Mouse (Mus musculus): ENCODE results near the gene Klhdc8b.

DNA sequence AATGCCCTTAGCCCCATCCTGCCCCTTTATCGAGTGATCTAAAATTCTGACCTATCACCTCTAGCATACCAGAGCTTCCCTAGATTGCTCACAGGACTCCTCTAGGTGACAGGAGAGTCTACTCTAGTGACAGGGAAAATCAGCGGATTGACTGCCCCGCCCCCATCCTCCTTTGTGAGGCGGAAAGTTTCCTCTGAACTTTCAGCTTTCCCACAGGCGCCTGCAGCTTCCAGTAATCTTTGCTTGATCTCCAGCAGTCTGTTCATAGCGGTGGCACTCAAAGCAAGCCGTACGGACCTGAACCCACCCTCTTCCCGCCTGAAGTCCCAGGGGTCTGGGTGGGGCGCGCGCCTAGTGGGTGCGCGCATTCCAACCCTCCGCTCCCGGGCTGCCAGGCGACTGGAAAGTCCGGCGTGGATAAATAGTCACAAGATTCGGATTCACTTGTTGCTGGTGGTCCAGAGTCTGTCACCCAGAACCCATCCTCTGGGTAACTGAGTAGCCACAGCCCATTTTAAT is 17.3 kb upstream of the Klhdc8b start:
- TF ChIP-seq USF1 (IDR thresholded peaks at IDR 0.05; ENCODE audit: low read depth) = no peak
- TF ChIP-seq POLR2A (IDR thresholded peaks at IDR 0.05; ENCODE audit: insufficient read length, low read depth) = peak; percentile 59
- no peak for TF ChIP-seq MAX (IDR thresholded peaks at IDR 0.05; ENCODE audit: low read depth)
